Mouse (Mus musculus) layer of hippocampus, adult 11-12 months (tissue): Measurements from ENCODE around the gene Cbll1.
"Not testable (repeated sequence)": the region's sequence is repeated elsewhere in the genome, so short reads cannot be mapped to it uniquely, and the experiment has no call there.

Experiments
- DNase-seq: peaks from one replicate; pipeline ENCODE4 v3.0.0; 2022; ENCODE audit warnings: low spot score

Cbll1 gene

GRCm38 (mm10) chr12:31498936-31499313 is 491 bp downstream of the Cbll1 start:
- no peak for DNase-seq

DNA sequence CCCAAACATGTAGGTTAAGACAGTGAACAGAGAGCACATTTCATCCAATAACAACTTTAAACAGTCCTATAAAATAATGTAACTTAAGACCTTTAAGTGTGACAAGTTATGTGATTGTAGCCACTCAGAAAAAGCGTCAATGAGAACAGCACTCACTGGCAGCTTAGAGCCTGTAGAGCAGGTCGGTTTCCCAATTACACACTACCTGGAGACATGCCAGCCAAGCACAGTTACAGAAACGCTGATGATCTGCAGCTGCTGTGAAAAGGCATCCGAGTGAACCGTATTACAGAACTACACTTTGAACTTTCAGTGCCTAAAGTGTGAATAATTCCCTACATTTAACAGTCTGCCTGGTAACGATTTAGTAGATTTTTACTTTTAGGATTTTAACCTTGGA is 13.0 kb downstream of the Cbll1 start:
- DNase-seq, result no peak

- DNase-seq, result not testable (repeated sequence)
These were observed 21.2 kb downstream of the Cbll1 start for GRCm38 (mm10) chr12:31478182-31478581.

DNA sequence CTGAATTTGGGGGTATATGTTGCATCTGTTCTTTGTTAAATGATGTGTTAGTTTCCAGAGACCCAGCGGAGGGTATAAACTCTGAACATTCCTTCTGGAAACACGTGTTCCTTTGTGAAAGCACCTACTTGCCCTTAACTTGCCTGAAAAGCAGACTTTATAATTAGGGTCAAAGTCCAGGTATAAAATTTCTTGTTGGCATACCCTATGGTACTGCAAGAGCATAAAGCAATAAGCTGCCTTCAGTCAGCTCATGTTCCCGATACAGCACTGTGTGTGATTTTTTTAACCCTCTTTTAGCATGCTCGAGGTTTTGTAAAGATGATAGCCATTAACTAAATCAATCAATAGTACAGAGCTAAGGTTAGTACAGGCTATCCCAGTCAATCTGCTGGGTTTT is 36.8 kb downstream of the Cbll1 start:
- no peak for DNase-seq

DNA sequence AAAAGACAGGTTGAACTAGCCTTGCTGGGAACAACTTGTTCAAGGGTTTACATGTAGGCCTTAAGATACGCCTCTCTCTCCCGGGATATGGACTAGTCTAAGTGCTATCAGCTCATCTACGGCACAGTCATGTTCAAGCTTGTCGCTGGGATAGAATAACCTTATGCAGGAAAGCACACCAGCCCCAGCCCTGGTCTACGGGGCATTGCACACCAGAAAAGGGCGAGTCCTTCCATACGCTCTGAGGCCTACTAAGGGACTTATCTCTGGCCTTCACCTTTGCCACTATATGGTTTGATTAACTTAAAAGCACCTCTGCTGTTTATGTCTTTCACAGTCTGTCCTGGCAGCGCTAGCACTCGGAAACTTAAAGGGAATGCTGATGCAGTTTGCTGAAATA is 38.0 kb downstream of the Cbll1 start:
- DNase-seq, result no peak

- not testable (repeated sequence) for DNase-seq
These were observed 39.1 kb downstream of the Cbll1 start for GRCm38 (mm10) chr12:31460270-31460669.

- DNase-seq, result no peak
These were observed 40.9 kb downstream of the Cbll1 start for GRCm38 (mm10) chr12:31458474-31458873.

- no peak for DNase-seq
These were observed 43.1 kb downstream of the Cbll1 start for GRCm38 (mm10) chr12:31456271-31456670.

GRCm38 (mm10) chr12:31449341-31449740 is 50.1 kb downstream of the Cbll1 start:
- DNase-seq, result no peak

DNA sequence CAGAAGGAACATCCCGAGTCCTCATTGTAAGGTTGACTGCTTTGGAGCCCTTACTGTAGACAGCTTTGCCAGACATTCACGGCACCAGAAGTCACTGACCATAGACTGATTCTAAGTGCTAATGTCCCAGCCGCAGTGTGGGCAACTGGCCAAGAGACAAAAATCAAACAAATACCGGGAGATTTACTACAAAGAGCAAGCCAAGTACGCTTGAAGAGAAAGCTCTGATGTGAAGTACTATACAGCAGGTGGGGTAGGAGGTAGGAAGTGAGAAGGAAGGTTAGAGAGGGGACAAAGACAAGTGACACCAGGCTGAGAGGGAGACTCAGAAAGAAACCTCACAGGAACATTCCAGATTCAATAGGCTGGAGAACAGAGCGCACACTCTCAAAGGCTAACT is 54.6 kb downstream of the Cbll1 start:
- no peak for DNase-seq

DNA sequence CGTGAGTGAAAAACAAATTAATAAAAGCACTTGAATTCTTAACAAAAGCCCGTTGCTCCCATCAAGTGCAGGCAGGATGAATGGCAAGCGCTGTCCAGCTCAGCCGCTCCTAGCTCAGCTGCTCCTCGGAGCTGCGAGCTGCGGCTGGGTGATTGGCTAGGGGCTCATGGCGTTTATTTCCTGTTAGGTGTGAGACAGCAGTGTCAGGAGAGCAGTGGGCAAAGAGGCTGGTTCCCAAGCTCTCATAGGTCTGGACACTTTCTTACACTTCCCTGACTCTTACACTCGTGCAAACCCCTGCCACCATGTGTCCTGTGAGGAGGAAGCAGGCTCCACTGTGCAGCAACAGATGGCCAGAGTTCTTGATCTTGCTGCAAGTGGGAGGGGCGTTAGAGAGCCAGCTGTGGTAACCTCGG is 55.3 kb downstream of the Cbll1 start:
- no peak for DNase-seq

DNA sequence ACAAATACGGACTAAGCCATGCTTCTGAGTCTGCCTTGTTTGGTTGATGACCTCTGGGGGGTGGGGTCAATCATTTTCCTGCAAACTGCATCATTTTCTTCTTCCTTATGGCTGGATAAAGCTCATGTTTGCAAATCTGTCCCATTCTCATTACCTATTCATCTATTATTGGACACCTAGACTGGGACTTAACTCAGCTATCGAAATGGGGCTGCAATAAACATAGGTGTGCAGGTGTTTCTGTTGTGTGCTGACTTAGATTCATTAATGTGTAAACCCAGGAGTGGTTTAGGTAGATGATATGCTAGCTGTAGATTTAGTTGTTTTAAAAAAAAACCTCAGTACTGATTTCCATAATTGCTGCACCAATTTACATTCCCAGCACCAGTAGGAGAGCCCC is 59.8 kb downstream of the Cbll1 start:
- DNase-seq, result no peak

DNA sequence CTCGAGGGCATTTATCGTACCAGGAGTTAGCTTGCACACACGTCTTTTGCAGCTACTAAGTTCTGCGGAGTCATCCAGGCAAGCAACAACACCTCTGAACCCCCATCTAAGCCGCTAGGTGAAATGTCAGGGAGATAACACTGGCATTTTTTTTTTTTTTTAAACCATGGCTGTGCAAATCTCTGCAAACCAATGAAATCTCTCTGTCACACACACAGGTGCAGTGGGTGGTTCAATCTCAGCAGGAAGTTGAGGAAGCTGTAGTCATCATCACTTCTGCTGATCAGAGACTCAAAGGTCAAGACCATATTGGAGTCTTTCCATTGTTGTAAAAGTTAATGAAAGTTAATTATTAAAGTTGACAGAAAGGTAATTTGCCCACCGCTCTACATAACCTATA is 61.6 kb downstream of the Cbll1 start:
- DNase-seq, result no peak
